Mouse (Mus musculus): ENCODE data around the gene Tmub1.

DNA sequence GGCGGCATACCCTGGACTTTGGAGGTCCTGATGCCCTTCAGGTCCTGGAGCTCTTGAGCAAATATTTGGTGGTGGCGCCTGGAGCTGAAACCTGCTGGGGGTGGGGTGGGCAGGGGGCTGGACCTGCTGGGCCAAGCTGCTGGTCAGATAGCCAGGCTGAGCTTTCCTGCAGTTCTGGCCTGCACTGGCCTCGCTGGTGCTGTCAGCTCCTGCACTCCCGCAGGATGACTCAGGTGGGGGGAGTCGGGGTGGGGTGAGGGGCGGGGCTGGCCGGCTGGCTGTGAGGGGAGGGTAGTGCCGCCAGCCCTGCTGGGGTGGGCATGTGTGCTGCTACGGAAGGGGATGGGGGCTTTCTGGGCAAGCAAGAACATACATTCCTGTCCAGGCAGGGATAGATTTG lies 19.1 kb downstream of the Tmub1 start:
- TF ChIP-seq CTCF (conservative IDR thresholded peaks at IDR 0.05; ENCODE audit: low read length) (no peak), NANOG (IDR thresholded peaks at IDR 0.05; ENCODE audit: borderline replicate concordance, low read length) (no peak), POU5F1 (IDR thresholded peaks at IDR 0.05; ENCODE audit: borderline replicate concordance, low read length) (no peak)
